Mouse (Mus musculus) liver, adult 2 months (tissue): ENCODE measurements around the gene Tmem91. TPM values are rescaled to one million over a fixed set of nuclear protein-coding genes. Genes with fewer than 3 reads are reported as not detected.

Source experiments
- DNase-seq: peaks from one replicate; pipeline ENCODE4 v3.0.0-alpha.2; 2011; ENCODE audit warnings: low read depth, low spot score; ENCODE audit errors: extremely low read depth
- H3K27ac ChIP-seq: fragments of 200-500 bp; replicated peaks from 2 replicates; pipeline ENCODE4 v1.5.1; 2012; ENCODE audit warnings: low read depth, mild to moderate bottlenecking, control low read depth, inconsistent platforms, low read length; ENCODE audit not compliant: insufficient read depth
- H3K27me3 ChIP-seq: fragments of 200-500 bp; 2 replicates; pipeline ENCODE4 v1.6.1; 2012; ENCODE audit warnings: mild to moderate bottlenecking, moderate library complexity, low read length, inconsistent platforms; ENCODE audit not compliant: control insufficient read depth, insufficient read depth
- H3K36me3 ChIP-seq: fragments of 200-500 bp; 2 replicates; pipeline ENCODE4 v1.6.1; 2012; ENCODE audit warnings: low read length, inconsistent platforms; ENCODE audit not compliant: control insufficient read depth, insufficient read depth
- H3K4me1 ChIP-seq: fragments of 200-500 bp; 2 replicates; pipeline ENCODE4 v1.6.1; 2011; ENCODE audit warnings: low read length; ENCODE audit not compliant: control insufficient read depth, insufficient read depth
- H3K4me3 ChIP-seq: fragments of 200-500 bp; 2 replicates; pipeline ENCODE4 v1.5.1; 2011; ENCODE audit warnings: low read depth, mild to moderate bottlenecking, control low read depth, low read length, moderate library complexity; ENCODE audit not compliant: insufficient read depth
- H3K79me2 ChIP-seq: fragments of 200-500 bp; 2 replicates; pipeline ENCODE4 v1.6.1; 2012; ENCODE audit warnings: inconsistent platforms, mild to moderate bottlenecking, low read length, moderate library complexity; ENCODE audit not compliant: control insufficient read depth, insufficient read depth
- H3K9ac ChIP-seq: fragments of 200-500 bp; 2 replicates; pipeline ENCODE4 v1.6.1; 2012; ENCODE audit warnings: low read depth, mild to moderate bottlenecking, control low read depth, inconsistent platforms, low read length
- CTCF ChIP-seq: fragments of 200-500 bp; IDR thresholded peaks from 2 replicates; pipeline ENCODE4 v1.5.1; 2011; ENCODE audit warnings: low read depth, low read length, control low read depth
- POLR2A ChIP-seq: fragments of 200-500 bp; IDR thresholded peaks from 2 replicates; pipeline ENCODE4 v1.6.1; 2011; ENCODE audit warnings: low read length, control low read depth; ENCODE audit not compliant: insufficient read depth; ENCODE audit errors: extremely low read depth
- WGBS: fragments of 180-500 bp; shearing (Covaris S2); methylation state at CpG from one replicate; pipeline ENCODE4 v1.1.7; 2018; 5-methylcytosine and 5-hydroxymethylcytosine counted together
- polyA plus RNA-seq: library from polyadenylated mRNA; depleted of rRNA; stranded (reverse); fragments of >200 nt; gene quantifications from 2 replicates; pipeline ENCODE4 v1.2.3, GENCODE M21; 2012
- total RNA-seq: library from RNA; depleted of rRNA; stranded (reverse); fragments of >200 nt; gene quantifications from 2 replicates; pipeline ENCODE4 v1.2.3, GENCODE M21; 2014

Tmem91 gene
- total and polyA plus RNA-seq, 2 experiments: not detected

- WGBS: 26% methylated on average over 30 of the region's 37 CpGs
- Histone ChIP-seq H3K36me3 (no peaks in the 10 kb centered on the region), H3K27ac (no peak overlapping the region), H3K4me1 (peaks cover 12% of the 10 kb centered on the region), H3K27me3 (no peaks in the 10 kb centered on the region), H3K4me3 (peak overlapping the region; percentile 30; the same call in 1 of the 2 replicates), H3K79me2 (no peaks in the 10 kb centered on the region), H3K9ac (0 out of 2 replicates have a peak overlapping the region, but pooled peaks have one; percentile 25)
- TF ChIP-seq CTCF (no peak), POLR2A (no peak)
- DNase-seq: no peak
These were observed 29.9 kb upstream of the Tmem91 start for GRCm38 (mm10) chr7:25704716-25705364.

GRCm38 (mm10) chr7:25703793-25704494 is 29.0 kb upstream of the Tmem91 start:
- H3K9ac ChIP-seq: peak overlapping the region; percentile 1; the same call in 1 of the 2 replicates
- no peak overlapping the region for H3K4me3 ChIP-seq
- no peaks in the 10 kb centered on the region for H3K79me2 ChIP-seq
- no peaks in the 10 kb centered on the region for H3K36me3 ChIP-seq
- no peaks in the 10 kb centered on the region for H3K27me3 ChIP-seq
- 12% methylated on average over 10 of the region's 10 CpGs for WGBS
- H3K4me1 ChIP-seq: peaks cover 12% of the 10 kb centered on the region
- DNase-seq: peak; percentile 81
- H3K27ac ChIP-seq: peak overlapping the region; percentile 1; the same call in 1 of the 2 replicates
- TF ChIP-seq CTCF (no peak), POLR2A (no peak)

DNA sequence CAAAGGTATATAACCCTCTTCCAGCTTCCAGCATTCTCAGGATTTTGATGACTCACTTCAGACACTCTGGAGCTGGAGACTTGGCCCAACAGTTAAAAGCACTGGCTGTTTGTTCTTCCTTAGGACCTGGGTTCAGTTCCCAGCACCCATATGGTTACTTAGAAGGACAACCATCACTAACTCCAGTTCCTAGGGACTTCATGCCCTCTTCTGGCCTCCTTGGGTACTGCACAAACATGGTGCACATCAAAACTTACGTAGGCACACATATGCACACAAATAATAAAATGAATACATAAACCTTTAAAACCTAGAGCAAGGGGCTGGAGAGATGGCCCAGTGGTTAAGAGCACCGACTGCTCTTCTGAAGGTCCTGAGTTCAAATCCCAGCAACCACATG is 27.4 kb upstream of the Tmem91 start:
- Histone ChIP-seq H3K79me2 (no peaks in the 10 kb centered on the region), H3K4me3 (no peak overlapping the region), H3K4me1 (peaks cover 12% of the 10 kb centered on the region), H3K9ac (no peak overlapping the region), H3K27me3 (no peaks in the 10 kb centered on the region), H3K36me3 (no peaks in the 10 kb centered on the region), H3K27ac (no peak overlapping the region)
- TF ChIP-seq CTCF (no peak), POLR2A (no peak)
- WGBS: 98% methylated on average over 2 of the region's 2 CpGs
- DNase-seq: no peak

DNA sequence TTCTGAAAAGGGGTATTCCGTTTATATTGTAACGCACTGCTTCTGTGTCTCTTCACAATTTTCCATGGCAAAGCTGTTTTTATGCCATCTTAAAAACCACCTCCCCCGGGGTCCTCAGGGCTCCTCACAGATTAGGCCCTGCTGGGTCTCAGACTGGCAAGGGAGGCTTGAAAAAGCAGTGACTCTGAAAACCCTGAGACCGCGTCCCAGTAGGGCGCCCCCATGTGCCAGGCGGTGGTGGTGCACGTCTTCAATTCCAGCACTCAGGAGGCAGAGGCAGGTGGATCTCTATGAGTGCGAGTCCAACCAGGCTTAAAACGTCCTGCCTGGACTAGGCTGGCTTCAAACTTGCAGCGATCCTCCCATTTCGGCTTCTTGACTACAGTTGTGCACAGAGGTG is 25.8 kb upstream of the Tmem91 start:
- WGBS: 74% methylated on average over 12 of the region's 12 CpGs

GRCm38 (mm10) chr7:25699851-25700250 is 24.9 kb upstream of the Tmem91 start:
- DNase-seq: no peak
- TF ChIP-seq CTCF: 0 out of 2 replicates have a peak, but pooled peaks have one; percentile 9
- TF ChIP-seq POLR2A: no peak
- no peaks in the 10 kb centered on the region for H3K79me2 ChIP-seq
- peaks cover 8% of the 10 kb centered on the region; the same call in 1 of the 2 replicates for H3K4me1 ChIP-seq
- no peaks in the 10 kb centered on the region for H3K27me3 ChIP-seq
- H3K4me3 ChIP-seq: no peak overlapping the region
- H3K27ac ChIP-seq: no peak overlapping the region
- no peak overlapping the region for H3K9ac ChIP-seq
- 68% methylated on average over 13 of the region's 13 CpGs for WGBS
- no peaks in the 10 kb centered on the region for H3K36me3 ChIP-seq

More for the DNA sequence above, 25.8 kb upstream of the Tmem91 start:
- no peaks in the 10 kb centered on the region for H3K27me3 ChIP-seq
- H3K27ac ChIP-seq: no peak overlapping the region
- H3K4me1 ChIP-seq: peaks cover 8% of the 10 kb centered on the region; the same call in 1 of the 2 replicates
- no peak overlapping the region for H3K4me3 ChIP-seq
- H3K36me3 ChIP-seq: no peaks in the 10 kb centered on the region
- DNase-seq: no peak
- peak; percentile 56 for TF ChIP-seq CTCF
- no peak for TF ChIP-seq POLR2A
- no peak overlapping the region for H3K9ac ChIP-seq
- H3K79me2 ChIP-seq: no peaks in the 10 kb centered on the region

DNA sequence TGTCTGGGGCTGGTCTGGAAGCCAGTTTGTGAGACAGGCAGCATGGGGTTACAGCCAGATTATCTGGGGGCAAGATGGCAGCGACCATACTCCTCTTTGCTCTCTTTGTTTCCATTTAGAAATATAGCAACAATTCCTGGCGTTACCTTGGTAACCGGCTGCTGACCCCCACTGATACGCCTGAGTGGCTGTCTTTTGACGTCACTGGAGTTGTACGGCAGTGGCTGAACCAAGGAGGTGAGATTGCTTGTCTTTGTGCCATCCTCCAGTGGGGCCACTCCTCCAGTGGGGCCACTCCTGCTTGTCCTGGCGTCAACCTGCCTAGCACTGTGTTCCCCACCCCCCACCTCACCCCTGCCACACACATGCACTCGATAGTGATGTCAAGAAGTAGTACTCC is 19.1 kb upstream of the Tmem91 start:
- no peak for TF ChIP-seq CTCF
- no peak for TF ChIP-seq POLR2A

More for the DNA sequence above, 19.1 kb upstream of the Tmem91 start:
- H3K79me2 ChIP-seq: no peaks in the 10 kb centered on the region
- no peak overlapping the region for H3K9ac ChIP-seq
- 81% methylated on average over 8 of the region's 8 CpGs for WGBS
- no peak overlapping the region for H3K27ac ChIP-seq
- H3K36me3 ChIP-seq: no peaks in the 10 kb centered on the region
- no peak overlapping the region for H3K4me3 ChIP-seq
- H3K4me1 ChIP-seq: no peaks in the 10 kb centered on the region
- H3K27me3 ChIP-seq: no peaks in the 10 kb centered on the region
- no peak for DNase-seq
